Mouse (Mus musculus) heart, adult 10 weeks (tissue): Measurements from ENCODE around the gene Tmem45a. TPM values are rescaled to one million over a fixed set of nuclear protein-coding genes. Genes with fewer than 3 reads are reported as not detected.

Experiments used
- polyA plus RNA-seq: library from polyadenylated mRNA; stranded (reverse); fragments of 350-450 nt; fragmentation: Illumina TruSeq; extraction: RNeasy Lipid Tissue Mini Kit (QIAGEN cat#74804); gene quantifications from one replicate; pipeline ENCODE4 v1.2.3, GENCODE M21; 2014; ENCODE audit warnings: low read depth, low replicate concordance

Gene Tmem45a
- 6.0 TPM for polyA plus RNA-seq

GRCm38 (mm10) chr16:56885824-56886615 lies at the start of gene Tmem45a:
Gene Tmem45a (minus strand): TSS chr16:56886166.

GRCm38 (mm10) chr16:56928023-56928422 lies 42.1 kb upstream of the Tmem45a start, which contains the start of gene Lnp1:
Gene Lnp1 (minus strand): TSS chr16:56928061.

GRCm38 (mm10) chr16:56795481-56796139 lies 90.4 kb downstream of the Tmem45a start, which contains the start of gene Adgrg7:
Gene Adgrg7 (minus strand): TSS chr16:56795855.

Other genes starting within 250 kb of the Tmem45a start
- 68.2 TPM for gene Tfg, start 168.7 kb downstream of the Tmem45a start, polyA plus RNA-seq
- gene Adgrg7, start 90.3 kb downstream of the Tmem45a start, polyA plus RNA-seq = not detected
- not detected for gene Lnp1, start 41.9 kb upstream of the Tmem45a start, polyA plus RNA-seq
- not detected for gene Tmem45a2, start 185.2 kb upstream of the Tmem45a start, polyA plus RNA-seq
- gene Tomm70a, start 235.5 kb upstream of the Tmem45a start, polyA plus RNA-seq = 36.7 TPM